Mouse (Mus musculus): Measurements from ENCODE around the gene Lrmda.

DNA sequence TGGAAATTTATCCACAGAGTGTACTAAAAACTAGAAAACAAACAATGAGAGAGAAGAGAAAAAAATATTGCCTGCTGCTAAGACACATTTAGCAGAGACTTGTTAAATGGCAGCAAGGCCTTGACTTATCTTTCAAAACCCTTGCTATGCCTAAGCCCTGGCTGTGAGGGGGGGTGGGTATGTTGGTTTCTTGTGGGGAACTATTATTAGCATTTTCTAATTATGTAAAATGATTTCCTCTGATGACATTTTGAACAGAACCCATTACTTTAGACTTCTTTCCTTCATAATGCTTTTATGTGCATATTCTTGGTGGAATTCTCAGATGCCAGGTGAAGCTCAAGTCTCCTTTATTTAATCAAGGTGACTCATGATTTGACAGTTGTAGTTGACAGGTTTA is 824.5 kb downstream of the Lrmda start:
- TF ChIP-seq CTCF (IDR thresholded peaks at IDR 0.05; ENCODE audit: borderline replicate concordance, insufficient read depth, low read length) = no peak
- TF ChIP-seq POLR2A (IDR thresholded peaks at IDR 0.05; ENCODE audit: low read depth, low read length) = no peak
